Mouse (Mus musculus) C2C12 (cell line): ENCODE measurements around the gene Tfap2a.

Experiments used
- CTCF ChIP-seq: IDR thresholded peaks from one replicate; pipeline ENCODE4 v1.5.1; 2011; ENCODE audit not compliant: control insufficient read depth, insufficient read depth, insufficient read length
- MAX ChIP-seq: IDR thresholded peaks from one replicate; pipeline ENCODE4 v1.6.1; 2011; ENCODE audit warnings: mild to moderate bottlenecking, control low read depth
- MYOD1 ChIP-seq: IDR thresholded peaks from one replicate; pipeline ENCODE4 v1.6.1; 2011; ENCODE audit warnings: low read depth; ENCODE audit not compliant: control insufficient read depth, insufficient read length
- MYOG ChIP-seq: IDR thresholded peaks from one replicate; pipeline ENCODE4 v1.6.1; 2011; ENCODE audit not compliant: control insufficient read depth, insufficient read length; ENCODE audit errors: extremely low read depth
- USF1 ChIP-seq: IDR thresholded peaks from one replicate; pipeline ENCODE4 v1.6.1; 2011; ENCODE audit warnings: low read depth, mild to moderate bottlenecking, control low read depth, moderate library complexity

GRCm38 (mm10) chr13:40712526-40712832, 25.7 kb downstream of the Tfap2a start:
- TF ChIP-seq MAX: no peak
- TF ChIP-seq MYOG: no peak
- TF ChIP-seq CTCF: no peak
- TF ChIP-seq MYOD1: no peak
- TF ChIP-seq USF1: no peak
